ENCODE assay signal across 11 mouse cellular contexts in genomic region chr2:128709264-128709663, GRCm38 (mm10). TPM values are rescaled to one million over a fixed set of nuclear protein-coding genes. Genes with fewer than 3 reads are reported as not detected.
DNase-seq lines count a peak whose midpoint lies in the region; ATAC-seq and TF ChIP-seq lines count a peak whose summit lies in the region.
"Had no signal": no experiment of that assay in that cellular context is flagged by ENCODE, and none has a peak within 500 bp of the region (broad histone marks: within the 10 kb centered on the region; RNA-seq: fewer than 3 reads in every experiment).

No protein-coding gene starts in this region.

- no peak overlapping the region for H3K4me3 ChIP-seq in kidney, adult 2 months (ENCODE audit: insufficient read depth, low read depth, low read length)
- no peak overlapping the region for H3K4me3 ChIP-seq in kidney, embryonic 14.5 days (ENCODE audit: low read length)
- H3K4me3 ChIP-seq in intestine, embryonic 15.5 days (replicated peaks): no peak overlapping the region
- H3K4me3 ChIP-seq: midbrain, embryonic 12.5 days had no signal

- peak; percentile 43 for DNase-seq in kidney, adult 2 months
- DNase-seq in right cerebral cortex, postnatal 36 days (ENCODE audit: low spot score in 2 of 2): peak; percentile 16 to 24
- DNase-seq in right cerebral cortex, postnatal 14 days: no peak
- no peak for DNase-seq in urinary bladder, postnatal 36 days (ENCODE audit: low spot score in 2 of 2)
- no peak for DNase-seq in thymus, postnatal 14 days
- DNase-seq: adrenal gland, adult 2 months; heart, postnatal 36 days had no signal

- no peaks in the 10 kb centered on the region for H3K9me3 ChIP-seq in kidney, embryonic 14.5 days (ENCODE audit: control insufficient read depth, low read length)
- H3K9me3 ChIP-seq in intestine, embryonic 15.5 days: no peaks in the 10 kb centered on the region
- H3K9me3 ChIP-seq: midbrain, embryonic 12.5 days had no signal

- H3K4me2 ChIP-seq in kidney, embryonic 14.5 days (replicated peaks; ENCODE audit: low read depth, low read length): no peak overlapping the region
- H3K4me2 ChIP-seq in intestine, embryonic 15.5 days (replicated peaks): no peak overlapping the region
- H3K4me2 ChIP-seq: midbrain, embryonic 12.5 days had no signal

- TF ChIP-seq CTCF in kidney, adult 2 months (conservative IDR thresholded peaks at IDR 0.05; ENCODE audit: insufficient read depth, insufficient read length, low read depth, low read length): no peak

- 45% methylated on average over 6 of the region's 6 CpGs for WGBS in kidney, adult 2 months
- 25% methylated on average over 6 of the region's 6 CpGs for WGBS in kidney, embryonic 14.5 days
- WGBS in intestine, embryonic 15.5 days: 52% methylated on average over 6 of the region's 6 CpGs

- ATAC-seq in kidney, embryonic 14.5 days (ENCODE audit: low FRiP score, low TSS enrichment): no peak
- no peak for ATAC-seq in intestine, embryonic 15.5 days
- ATAC-seq in inflammation-experienced regulatory T-cells, adult 6 months: no peak

- no peaks in the 10 kb centered on the region for H3K27me3 ChIP-seq in kidney, adult 2 months (replicated peaks; ENCODE audit: control insufficient read depth, insufficient read depth, low read length)
- no peaks in the 10 kb centered on the region for H3K27me3 ChIP-seq in kidney, embryonic 14.5 days (ENCODE audit: control insufficient read depth, insufficient read depth, low read length)
- H3K27me3 ChIP-seq in intestine, embryonic 15.5 days (replicated peaks): no peaks in the 10 kb centered on the region
- H3K27me3 ChIP-seq: midbrain, embryonic 12.5 days had no signal

- H3K9ac ChIP-seq in kidney, embryonic 14.5 days (ENCODE audit: low read depth, low read length): no peak overlapping the region
- no peak overlapping the region for H3K9ac ChIP-seq in intestine, embryonic 15.5 days
- H3K9ac ChIP-seq: midbrain, embryonic 12.5 days had no signal

- no peak for TF ChIP-seq POLR2A in kidney, adult 2 months (IDR thresholded peaks at IDR 0.05; ENCODE audit: low read depth, low read length)

- peak overlapping the region; percentile 55 for H3K27ac ChIP-seq in kidney, adult 2 months (ENCODE audit: insufficient read depth, low read depth, low read length)
- no peak overlapping the region for H3K27ac ChIP-seq in kidney, embryonic 14.5 days (ENCODE audit: low read depth, low read length)
- H3K27ac ChIP-seq in intestine, embryonic 15.5 days: 0 out of 2 replicates have a peak overlapping the region, but pooled peaks have one; percentile 14
- H3K27ac ChIP-seq: midbrain, embryonic 12.5 days had no signal

- H3K36me3 ChIP-seq in kidney, adult 2 months (ENCODE audit: control insufficient read depth, insufficient read depth, low read length): peaks cover 1% of the 10 kb centered on the region; the same call in 1 of the 2 replicates
- H3K36me3 ChIP-seq in kidney, embryonic 14.5 days (ENCODE audit: control insufficient read depth, insufficient read depth, low read length): no peaks in the 10 kb centered on the region
- H3K36me3 ChIP-seq in intestine, embryonic 15.5 days: no peaks in the 10 kb centered on the region
- H3K36me3 ChIP-seq: midbrain, embryonic 12.5 days had no signal

- peaks cover 35% of the 10 kb centered on the region for H3K4me1 ChIP-seq in kidney, adult 2 months (ENCODE audit: control insufficient read depth, insufficient read depth, low read length)
- peaks cover 19% of the 10 kb centered on the region for H3K4me1 ChIP-seq in kidney, embryonic 14.5 days (ENCODE audit: control insufficient read depth, insufficient read depth, low read length)
- peaks cover 20% of the 10 kb centered on the region for H3K4me1 ChIP-seq in intestine, embryonic 15.5 days (replicated peaks)

RNA-seq across cellular contexts. Expression of gene Mertk, which starts 10.5 kb away (rescaled TPM):
- 12.4 and 13.3 TPM in 2 replicates for polyA plus RNA-seq in kidney, adult 2 months (2012; rRNA removed)
- polyA plus RNA-seq in kidney, embryonic 14.5 days (2014; fragmentation: Nextera tagmentation; extraction: Ambion mirVana): 7.3 and 10.3 TPM in 2 replicates
- polyA plus RNA-seq in intestine, embryonic 15.5 days (2015; fragmentation: Nextera tagmentation; extraction: Ambion mirVana): 9.4 and 10.1 TPM in 2 replicates
- under 1 TPM in 2 of 3 experiments, not detected in 1; 0.08 to 0.40 TPM for polyA plus RNA-seq in inflammation-experienced regulatory T-cells, adult 6 months (2017; shearing (Covaris generic))

RNA-seq across cellular contexts. Expression of gene Anapc1, which starts 22.1 kb away (rescaled TPM):
- 32.2 and 40.6 TPM in 2 replicates for polyA plus RNA-seq in kidney, adult 2 months (2012; rRNA removed)
- 56.3 and 94.0 TPM in 2 replicates for polyA plus RNA-seq in kidney, embryonic 14.5 days (2014; fragmentation: Nextera tagmentation; extraction: Ambion mirVana)
- 53.3 and 53.5 TPM in 2 replicates for polyA plus RNA-seq in intestine, embryonic 15.5 days (2015; fragmentation: Nextera tagmentation; extraction: Ambion mirVana)
- polyA plus RNA-seq in inflammation-experienced regulatory T-cells, adult 6 months (2017; shearing (Covaris generic)): 10 to 100 TPM; 39.0 to 45.3 (median 44.4) TPM

Comparison
In these comparisons a context has a peak if more than half of its experiments do, and no peak if none do; other contexts are left out.
1. DNase-seq: peak in kidney, adult 2 months (single experiment) and right cerebral cortex, postnatal 36 days (2 of 2); none in right cerebral cortex, postnatal 14 days (single experiment), urinary bladder, postnatal 36 days (0 of 2) and thymus, postnatal 14 days (single experiment).